Mouse (Mus musculus): Measurements from ENCODE around the gene Sipa1. TPM values are rescaled to one million over a fixed set of nuclear protein-coding genes. Genes with fewer than 3 reads are reported as not detected.

Sipa1 gene
- total and polyA plus RNA-seq, 2 experiments from 2014 or later, result 12.3 to 33.2 TPM

DNA sequence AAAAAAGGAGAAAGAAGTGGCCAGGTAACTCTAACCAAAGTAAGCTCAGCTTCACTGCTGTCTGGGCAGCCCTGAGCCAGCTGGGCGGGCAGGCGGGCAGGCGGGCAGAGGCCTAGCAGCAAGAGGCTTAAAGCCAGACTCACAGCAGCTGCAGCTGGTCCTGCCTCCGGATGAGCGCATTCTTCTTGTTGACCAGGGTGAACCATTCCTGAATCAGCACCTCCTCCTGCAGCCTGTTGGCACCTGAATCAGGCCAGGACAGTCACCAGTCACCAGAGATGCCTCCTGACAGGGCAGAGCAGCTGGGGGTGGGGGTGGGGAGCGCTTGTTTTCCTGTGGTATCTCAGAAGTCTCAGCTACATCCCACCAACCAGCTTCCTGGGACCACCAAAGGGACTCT, 46.6 kb upstream of the Sipa1 start:
- DNase-seq (ENCODE audit: low spot score), result no peak
- Histone ChIP-seq H3K4me1 (ENCODE audit: control insufficient read depth, insufficient read depth) (peaks cover 13% of the 10 kb centered on the region), H3K9me3 (replicated peaks; ENCODE audit: control insufficient read depth, low read length) (no peaks in the 10 kb centered on the region), H3K36me3 (replicated peaks; ENCODE audit: control insufficient read depth, insufficient read depth, low read length) (peaks cover 73% of the 10 kb centered on the region), H3K27me3 (ENCODE audit: control insufficient read depth, insufficient read depth, low read length) (no peaks in the 10 kb centered on the region), H3K27ac (ENCODE audit: low read depth) (no peak overlapping the region), H3K4me2 (ENCODE audit: low read depth, low read length) (no peak overlapping the region), H3K4me3 (ENCODE audit: low read depth, low read length) (no peak overlapping the region), H3K9ac (replicated peaks; ENCODE audit: low read depth, low read length) (no peak overlapping the region)
- TF ChIP-seq CTCF (IDR thresholded peaks at IDR 0.05; ENCODE audit: low read depth) (no peak), EP300 (IDR thresholded peaks at IDR 0.05; ENCODE audit: low read depth) (no peak)
- WGBS, result 96% methylated on average over 6 of the region's 6 CpGs
- no peak for ATAC-seq (ENCODE audit: insufficient read depth, low read depth)

DNA sequence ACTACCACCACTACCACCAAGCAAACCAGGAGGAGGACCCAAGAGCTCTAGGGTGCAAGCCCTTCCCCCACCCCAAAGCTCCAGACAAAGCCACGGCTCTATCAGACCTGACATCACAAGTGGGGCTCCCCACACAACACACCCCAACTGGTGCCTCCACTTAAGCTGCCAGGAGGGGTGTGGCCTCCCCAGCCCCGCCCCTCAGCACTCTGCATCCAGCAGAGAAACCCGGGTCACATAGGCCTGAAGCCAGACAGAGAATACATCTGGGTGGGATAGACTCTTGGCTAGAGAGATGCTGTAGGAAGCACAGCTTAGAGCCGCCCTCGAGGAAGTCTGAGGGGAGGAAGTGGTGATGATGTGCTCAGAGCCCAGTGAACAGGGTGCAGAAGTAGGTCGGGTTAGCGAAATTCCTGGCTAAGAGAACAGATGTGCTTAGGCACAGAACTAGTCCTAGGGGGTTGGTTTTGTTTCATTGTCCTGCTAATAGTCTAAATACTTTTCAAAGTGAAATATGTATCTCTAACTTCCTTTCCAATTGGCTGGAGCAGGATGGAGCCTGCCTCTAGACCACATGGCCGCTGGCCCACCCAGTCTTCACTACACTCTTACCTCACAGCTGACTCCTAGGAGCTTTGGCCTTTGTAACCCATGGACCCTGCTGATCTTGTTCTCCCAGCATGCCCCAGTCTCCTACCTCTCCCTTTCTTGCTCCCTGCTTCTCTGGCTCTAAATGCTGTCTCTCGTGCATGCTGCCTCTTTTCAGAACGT, 41.5 kb upstream of the Sipa1 start:
- H3K36me3 ChIP-seq (replicated peaks; ENCODE audit: control insufficient read depth, insufficient read depth, low read length), result peaks cover 80% of the 10 kb centered on the region
- no peak overlapping the region for H3K9ac ChIP-seq (replicated peaks; ENCODE audit: low read depth, low read length)
- H3K4me1 ChIP-seq (ENCODE audit: control insufficient read depth, insufficient read depth), result 0 out of 2 replicates have a peak, but pooled peaks cover 7% of the 10 kb centered on the region
- ATAC-seq (ENCODE audit: insufficient read depth, low read depth) (peak; percentile 62), DNase-seq (ENCODE audit: low spot score) (peak; percentile 68)
- H3K27me3 ChIP-seq (ENCODE audit: control insufficient read depth, insufficient read depth, low read length), result no peaks in the 10 kb centered on the region
- H3K9me3 ChIP-seq (replicated peaks; ENCODE audit: control insufficient read depth, low read length), result no peaks in the 10 kb centered on the region
- TF ChIP-seq CTCF (IDR thresholded peaks at IDR 0.05; ENCODE audit: low read depth) (no peak), EP300 (IDR thresholded peaks at IDR 0.05; ENCODE audit: low read depth) (no peak)
- H3K27ac ChIP-seq (ENCODE audit: low read depth), result peak overlapping the region; percentile 64
- WGBS, result 30% methylated on average over 10 of the region's 10 CpGs
- no peak overlapping the region for H3K4me3 ChIP-seq (ENCODE audit: low read depth, low read length)
- no peak overlapping the region for H3K4me2 ChIP-seq (ENCODE audit: low read depth, low read length)

DNA sequence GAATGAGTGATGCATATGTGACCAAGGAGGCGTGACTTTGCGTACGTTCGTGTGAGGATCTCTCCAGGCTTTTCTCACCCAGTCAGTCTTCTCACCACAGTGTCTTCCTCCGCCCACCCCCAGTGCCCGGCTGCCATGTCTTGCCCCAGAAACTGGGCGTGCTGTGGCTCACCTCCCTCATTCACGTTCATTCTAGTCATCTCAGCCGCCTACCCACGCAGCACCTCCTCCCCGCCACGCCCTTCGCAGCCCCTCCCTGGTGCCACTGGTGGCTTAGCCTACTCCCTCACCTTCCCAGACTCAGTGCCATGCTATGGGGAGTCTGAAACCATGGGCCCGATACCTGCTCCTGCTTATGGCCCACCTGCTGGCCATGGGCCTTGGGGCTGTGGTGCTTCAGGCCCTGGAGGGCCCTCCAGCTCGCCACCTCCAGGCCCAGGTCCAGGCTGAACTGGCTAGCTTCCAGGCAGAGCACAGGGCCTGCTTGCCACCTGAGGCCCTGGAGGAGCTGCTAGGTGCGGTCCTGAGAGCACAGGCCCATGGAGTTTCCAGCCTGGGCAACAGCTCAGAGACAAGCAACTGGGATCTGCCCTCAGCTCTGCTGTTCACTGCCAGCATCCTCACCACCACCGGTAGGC, 40.8 kb upstream of the Sipa1 start, which contains the start of gene Kcnk7:
Gene Kcnk7 (plus strand): TSS at position 205 of the 638 bp plus-strand sequence.
- TF ChIP-seq EP300 (IDR thresholded peaks at IDR 0.05; ENCODE audit: low read depth) (no peak), CTCF (IDR thresholded peaks at IDR 0.05; ENCODE audit: low read depth) (no peak)
- Histone ChIP-seq H3K4me2 (ENCODE audit: low read depth, low read length) (no peak within 1 kb of the TSS), H3K4me3 (ENCODE audit: low read depth, low read length) (no peak within 1 kb of the TSS), H3K9ac (replicated peaks; ENCODE audit: low read depth, low read length) (no peak within 1 kb of the TSS), H3K9me3 (replicated peaks; ENCODE audit: control insufficient read depth, low read length) (no peaks in the 10 kb centered on the region), H3K4me1 (ENCODE audit: control insufficient read depth, insufficient read depth) (0 out of 2 replicates have a peak, but pooled peaks cover 7% of the 10 kb centered on the region), H3K36me3 (replicated peaks; ENCODE audit: control insufficient read depth, insufficient read depth, low read length) (peaks cover 81% of the 10 kb centered on the region), H3K27me3 (ENCODE audit: control insufficient read depth, insufficient read depth, low read length) (no peaks in the 10 kb centered on the region), H3K27ac (ENCODE audit: low read depth) (peak within 1 kb of the TSS; percentile 64)
- peak; percentile 7; the same call in 1 of the 2 replicates for ATAC-seq (ENCODE audit: insufficient read depth, low read depth)
- 64% methylated on average over 17 of the region's 17 CpGs for WGBS
- no peak for DNase-seq (ENCODE audit: low spot score)

DNA sequence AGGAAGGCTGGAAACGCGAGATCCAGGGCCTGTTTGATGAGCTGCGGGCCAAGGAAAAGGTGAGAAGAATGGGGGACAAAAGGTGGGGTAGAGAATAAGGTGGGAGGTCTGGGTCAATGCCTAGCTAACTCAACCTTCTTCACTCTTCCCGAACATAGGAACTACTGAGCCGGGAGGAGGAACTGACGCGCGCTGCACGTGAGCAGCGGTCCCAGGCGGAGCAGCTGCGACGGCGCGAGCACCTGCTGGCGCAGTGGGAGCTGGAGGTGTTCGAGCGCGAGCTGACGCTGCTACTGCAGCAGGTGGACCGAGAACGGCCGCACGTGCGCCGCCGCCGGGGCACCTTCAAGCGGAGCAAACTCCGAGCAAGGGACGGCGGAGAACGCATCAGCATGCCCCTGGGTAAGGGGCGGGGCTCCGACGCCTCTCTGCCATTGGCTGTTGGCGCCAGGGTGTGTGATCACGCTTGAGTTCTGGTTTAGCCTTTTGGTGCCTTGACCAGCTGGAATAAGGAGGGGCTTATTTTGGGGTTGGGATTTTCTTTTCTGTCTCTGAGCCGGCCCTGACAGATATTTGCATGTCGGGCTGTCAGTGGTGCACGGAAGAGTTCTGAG, 32.4 kb upstream of the Sipa1 start:
- no peak overlapping the region for H3K4me2 ChIP-seq (ENCODE audit: low read depth, low read length)
- H3K4me1 ChIP-seq (ENCODE audit: control insufficient read depth, insufficient read depth), result peaks cover 14% of the 10 kb centered on the region; the same call in 1 of the 2 replicates
- no peak overlapping the region for H3K4me3 ChIP-seq (ENCODE audit: low read depth, low read length)
- ATAC-seq (ENCODE audit: insufficient read depth, low read depth), result no peak
- H3K27ac ChIP-seq (ENCODE audit: low read depth), result no peak overlapping the region
- TF ChIP-seq CTCF (IDR thresholded peaks at IDR 0.05; ENCODE audit: low read depth) (no peak), EP300 (IDR thresholded peaks at IDR 0.05; ENCODE audit: low read depth) (no peak)
- H3K9ac ChIP-seq (replicated peaks; ENCODE audit: low read depth, low read length), result no peak overlapping the region
- no peaks in the 10 kb centered on the region for H3K9me3 ChIP-seq (replicated peaks; ENCODE audit: control insufficient read depth, low read length)
- 49% methylated on average over 41 of the region's 41 CpGs for WGBS
- no peak for DNase-seq (ENCODE audit: low spot score)
- H3K27me3 ChIP-seq (ENCODE audit: control insufficient read depth, insufficient read depth, low read length), result no peaks in the 10 kb centered on the region
- peaks cover 84% of the 10 kb centered on the region for H3K36me3 ChIP-seq (replicated peaks; ENCODE audit: control insufficient read depth, insufficient read depth, low read length)

DNA sequence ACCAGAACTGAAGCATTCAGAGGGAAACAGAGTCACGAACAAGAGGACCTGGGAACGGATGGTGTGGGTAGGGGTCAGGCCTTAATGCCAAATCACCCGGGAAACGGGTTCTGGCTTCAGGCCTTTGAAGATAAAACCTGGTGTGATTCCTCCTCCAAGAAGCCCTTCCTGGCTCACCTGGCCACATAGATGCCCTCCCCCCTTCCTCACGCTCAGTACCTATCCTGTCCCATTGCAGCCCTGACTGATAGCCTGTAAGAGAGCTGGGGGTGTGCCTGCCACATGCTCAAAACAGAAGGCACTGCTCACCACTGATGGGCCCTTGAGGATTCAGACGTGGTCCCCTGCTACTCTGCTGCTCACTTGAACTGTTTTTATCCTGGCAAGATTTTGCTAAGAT, 30.3 kb upstream of the Sipa1 start:
- Histone ChIP-seq H3K27me3 (ENCODE audit: control insufficient read depth, insufficient read depth, low read length) (no peaks in the 10 kb centered on the region), H3K4me1 (ENCODE audit: control insufficient read depth, insufficient read depth) (peaks cover 14% of the 10 kb centered on the region; the same call in 1 of the 2 replicates), H3K9me3 (replicated peaks; ENCODE audit: control insufficient read depth, low read length) (no peaks in the 10 kb centered on the region), H3K4me3 (ENCODE audit: low read depth, low read length) (0 out of 2 replicates have a peak overlapping the region, but pooled peaks have one; percentile 82), H3K27ac (ENCODE audit: low read depth) (peak overlapping the region; percentile 94; the same call in 1 of the 2 replicates), H3K9ac (replicated peaks; ENCODE audit: low read depth, low read length) (no peak overlapping the region), H3K4me2 (ENCODE audit: low read depth, low read length) (peak overlapping the region; percentile 95), H3K36me3 (replicated peaks; ENCODE audit: control insufficient read depth, insufficient read depth, low read length) (peaks cover 65% of the 10 kb centered on the region)
- DNase-seq (ENCODE audit: low spot score) (no peak), ATAC-seq (ENCODE audit: insufficient read depth, low read depth) (no peak)
- TF ChIP-seq EP300 (IDR thresholded peaks at IDR 0.05; ENCODE audit: low read depth), result no peak
- no peak for TF ChIP-seq CTCF (IDR thresholded peaks at IDR 0.05; ENCODE audit: low read depth)
- 75% methylated on average over 6 of the region's 6 CpGs for WGBS
